Mouse (Mus musculus): ENCODE results near the gene Nebl.

GRCm38 (mm10) chr2:17717200-17717599 lies 14.1 kb downstream of the Nebl start:
- no peak for TF ChIP-seq CTCF (IDR thresholded peaks at IDR 0.05; ENCODE audit: extremely low read depth, insufficient read length, insufficient replicate concordance, low read depth, low read length)
- TF ChIP-seq POLR2A (IDR thresholded peaks at IDR 0.05; ENCODE audit: low read depth, low read length) = no peak

Measured in small intestine, adult 2 months (tissue).